Mouse (Mus musculus): ENCODE data around the gene Rapgef5.

DNA sequence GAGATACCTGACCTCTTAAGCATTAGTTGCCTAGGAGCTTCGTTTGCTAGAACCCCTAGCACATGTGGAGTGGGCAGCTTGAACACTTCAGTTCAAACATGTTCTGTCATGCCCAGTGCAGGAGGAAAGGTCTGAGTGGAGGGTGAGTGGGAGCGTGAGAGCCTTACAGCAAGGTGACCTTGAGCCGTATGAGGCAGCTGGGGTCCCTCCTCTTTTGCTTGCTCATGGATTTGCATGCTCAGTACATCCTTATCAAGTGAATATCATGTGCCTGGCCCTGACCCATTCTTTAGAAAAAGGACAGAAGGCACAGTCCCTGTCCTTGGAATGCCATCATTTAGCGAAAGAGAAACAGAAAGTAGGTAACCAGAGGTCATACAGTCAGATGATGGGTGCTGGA lies 165.0 kb downstream of the Rapgef5 start:
- no peak for TF ChIP-seq CTCF (IDR thresholded peaks at IDR 0.05; ENCODE audit: low read depth)
- TF ChIP-seq EP300 (IDR thresholded peaks at IDR 0.05; ENCODE audit: low read depth): no peak

Measured in liver, embryonic 14.5 days (tissue).